Mouse (Mus musculus) E14TG2a.4 (cell line): ENCODE results near the gene Arhgap30.

Experiments used
- H3K27me3 ChIP-seq: 2 replicates; pipeline ENCODE4 v1.6.1; 2014; ENCODE audit warnings: low read length, control low read depth; ENCODE audit not compliant: insufficient read depth
- H3K36me3 ChIP-seq: 2 replicates; pipeline ENCODE4 v1.6.1; 2014; ENCODE audit warnings: low read length, control low read depth; ENCODE audit not compliant: insufficient read depth
- H3K4me1 ChIP-seq: replicated peaks from 2 replicates; pipeline ENCODE4 v1.6.1; 2014; ENCODE audit warnings: low read depth, low read length, control low read depth
- H3K4me3 ChIP-seq: replicated peaks from 2 replicates; pipeline ENCODE4 v1.5.1; 2014; ENCODE audit warnings: mild to moderate bottlenecking, low read length
- H3K9me3 ChIP-seq: 2 replicates; pipeline ENCODE4 v1.6.1; 2014; ENCODE audit warnings: low read length, control low read depth
- CTCF ChIP-seq: conservative IDR thresholded peaks from 2 replicates; pipeline ENCODE4 v1.5.1; 2014; ENCODE audit warnings: low read length
- NANOG ChIP-seq: IDR thresholded peaks from 2 replicates; pipeline ENCODE4 v1.6.1; 2014; ENCODE audit warnings: borderline replicate concordance, low read length, mixed read lengths
- POU5F1 ChIP-seq: IDR thresholded peaks from 2 replicates; pipeline ENCODE4 v1.6.1; 2014; ENCODE audit warnings: low read length, borderline replicate concordance

Arhgap30 gene

GRCm38 (mm10) chr1:171425126-171425525, 36.4 kb downstream of the Arhgap30 start:
- Histone ChIP-seq H3K4me1 (peaks cover 42% of the 10 kb centered on the region), H3K36me3 (peaks cover 15% of the 10 kb centered on the region), H3K4me3 (no peak overlapping the region), H3K9me3 (no peaks in the 10 kb centered on the region), H3K27me3 (no peaks in the 10 kb centered on the region)
- TF ChIP-seq POU5F1 = no peak
- TF ChIP-seq NANOG = no peak

GRCm38 (mm10) chr1:171432158-171432557, 43.4 kb downstream of the Arhgap30 start:
- Histone ChIP-seq H3K36me3 (no peaks in the 10 kb centered on the region), H3K27me3 (no peaks in the 10 kb centered on the region), H3K4me1 (peaks cover 21% of the 10 kb centered on the region), H3K9me3 (no peaks in the 10 kb centered on the region), H3K4me3 (no peak overlapping the region)
- TF ChIP-seq POU5F1 = no peak
- TF ChIP-seq CTCF = no peak

- TF ChIP-seq NANOG (no peak), POU5F1 (no peak), CTCF (no peak)
- no peak overlapping the region for H3K4me3 ChIP-seq
- peaks cover 35% of the 10 kb centered on the region for H3K4me1 ChIP-seq
- H3K36me3 ChIP-seq = peaks cover 4% of the 10 kb centered on the region; the same call in 1 of the 2 replicates
- H3K9me3 ChIP-seq = no peaks in the 10 kb centered on the region
- no peaks in the 10 kb centered on the region for H3K27me3 ChIP-seq
Measured at GRCm38 (mm10) chr1:171435288-171435814, 46.6 kb downstream of the Arhgap30 start.

GRCm38 (mm10) chr1:171435974-171436373, 47.2 kb downstream of the Arhgap30 start:
- no peaks in the 10 kb centered on the region for H3K9me3 ChIP-seq
- peaks cover 42% of the 10 kb centered on the region for H3K4me1 ChIP-seq

GRCm38 (mm10) chr1:171437264-171438013, 48.7 kb downstream of the Arhgap30 start, which contains the start of gene F11r:
Gene F11r, plus strand, starts transcription at chr1:171437535.
- peaks cover 4% of the 10 kb centered on the region; the same call in 1 of the 2 replicates for H3K36me3 ChIP-seq
- H3K4me1 ChIP-seq = peaks cover 56% of the 10 kb centered on the region
- H3K27me3 ChIP-seq = no peaks in the 10 kb centered on the region
- TF ChIP-seq CTCF = no peak
- no peak for TF ChIP-seq NANOG
- no peak for TF ChIP-seq POU5F1
- H3K4me3 ChIP-seq = peak within 1 kb of the TSS; percentile 96
- no peaks in the 10 kb centered on the region for H3K9me3 ChIP-seq

More at GRCm38 (mm10) chr1:171435974-171436373, 47.2 kb downstream of the Arhgap30 start:
- TF ChIP-seq NANOG = no peak
- TF ChIP-seq POU5F1 = no peak
- no peak for TF ChIP-seq CTCF
- Histone ChIP-seq H3K36me3 (peaks cover 4% of the 10 kb centered on the region; the same call in 1 of the 2 replicates), H3K27me3 (no peaks in the 10 kb centered on the region), H3K4me3 (no peak overlapping the region)

- H3K4me1 ChIP-seq = peaks cover 63% of the 10 kb centered on the region
- no peaks in the 10 kb centered on the region for H3K27me3 ChIP-seq
- H3K36me3 ChIP-seq = peaks cover 4% of the 10 kb centered on the region; the same call in 1 of the 2 replicates
- no peak for TF ChIP-seq POU5F1
- no peak for TF ChIP-seq CTCF
- no peak for TF ChIP-seq NANOG
- peak overlapping the region; percentile 96 for H3K4me3 ChIP-seq
- H3K9me3 ChIP-seq = no peaks in the 10 kb centered on the region
Measured at GRCm38 (mm10) chr1:171438014-171438670, 49.4 kb downstream of the Arhgap30 start.

- Histone ChIP-seq H3K27me3 (no peaks in the 10 kb centered on the region), H3K9me3 (peaks cover 6% of the 10 kb centered on the region), H3K4me3 (peak overlapping the region; percentile 96), H3K36me3 (peaks cover 5% of the 10 kb centered on the region; the same call in 1 of the 2 replicates), H3K4me1 (peaks cover 70% of the 10 kb centered on the region)
- TF ChIP-seq POU5F1 = no peak
- TF ChIP-seq NANOG = no peak
- no peak for TF ChIP-seq CTCF
Measured at GRCm38 (mm10) chr1:171439072-171439471, 50.3 kb downstream of the Arhgap30 start.

GRCm38 (mm10) chr1:171440025-171440725, 51.4 kb downstream of the Arhgap30 start:
- TF ChIP-seq CTCF (no peak), NANOG (no peak), POU5F1 (no peak)
- Histone ChIP-seq H3K36me3 (peaks cover 8% of the 10 kb centered on the region; the same call in 1 of the 2 replicates), H3K9me3 (peaks cover 17% of the 10 kb centered on the region), H3K4me1 (peaks cover 70% of the 10 kb centered on the region), H3K27me3 (no peaks in the 10 kb centered on the region), H3K4me3 (peak overlapping the region; percentile 49)
